In genomic region chr17:47009016-47009415, GRCm38 (mm10) we compare ENCODE assay signal across 8 mouse cellular contexts. TPM values are rescaled to one million over a fixed set of nuclear protein-coding genes. Genes with fewer than 3 reads are reported as not detected.
DNase-seq lines count a peak whose midpoint lies in the region; ATAC-seq lines count a peak whose summit lies in the region.

No protein-coding gene starts in this region.

- H3K4me1 ChIP-seq in neural tube, embryonic 11.5 days (ENCODE audit: control insufficient read depth, insufficient read depth, low read length) = peaks cover 10% of the 10 kb centered on the region
- no peaks in the 10 kb centered on the region for H3K4me1 ChIP-seq in embryonic facial prominence, embryonic 11.5 days (ENCODE audit: control insufficient read depth, insufficient read depth, low read length)
- H3K4me1 ChIP-seq in hindbrain, embryonic 13.5 days (replicated peaks) = peaks cover 40% of the 10 kb centered on the region
- H3K4me1 ChIP-seq in midbrain, embryonic 16.5 days (ENCODE audit: control insufficient read depth, insufficient read depth, low read length) = peaks cover 20% of the 10 kb centered on the region

- no peaks in the 10 kb centered on the region for H3K9me3 ChIP-seq in neural tube, embryonic 11.5 days (ENCODE audit: control insufficient read depth, low read length)
- no peaks in the 10 kb centered on the region for H3K9me3 ChIP-seq in embryonic facial prominence, embryonic 11.5 days (replicated peaks; ENCODE audit: control insufficient read depth, low read length)
- H3K9me3 ChIP-seq in hindbrain, embryonic 13.5 days = no peaks in the 10 kb centered on the region
- no peaks in the 10 kb centered on the region for H3K9me3 ChIP-seq in midbrain, embryonic 16.5 days (replicated peaks; ENCODE audit: control insufficient read depth, low read length, poor library complexity, severe bottlenecking)

- H3K4me2 ChIP-seq in neural tube, embryonic 11.5 days (ENCODE audit: low read depth) = peak overlapping the region; percentile 76
- H3K4me2 ChIP-seq in embryonic facial prominence, embryonic 11.5 days (ENCODE audit: low read depth, low read length) = peak overlapping the region; percentile 64
- peak overlapping the region; percentile 66 for H3K4me2 ChIP-seq in hindbrain, embryonic 13.5 days
- peak overlapping the region; percentile 95 for H3K4me2 ChIP-seq in midbrain, embryonic 16.5 days (ENCODE audit: low read length)

- no peaks in the 10 kb centered on the region for H3K36me3 ChIP-seq in neural tube, embryonic 11.5 days (ENCODE audit: control insufficient read depth, insufficient read depth, low read length)
- H3K36me3 ChIP-seq in embryonic facial prominence, embryonic 11.5 days (replicated peaks; ENCODE audit: control insufficient read depth, insufficient read depth, low read depth, low read length) = no peaks in the 10 kb centered on the region
- peaks cover 12% of the 10 kb centered on the region; the same call in 1 of the 2 replicates for H3K36me3 ChIP-seq in hindbrain, embryonic 13.5 days
- no peaks in the 10 kb centered on the region for H3K36me3 ChIP-seq in midbrain, embryonic 16.5 days (ENCODE audit: control insufficient read depth, insufficient read depth, low read length)

- H3K27ac ChIP-seq in neural tube, embryonic 11.5 days (ENCODE audit: low read depth, low read length) = no peak overlapping the region
- no peak overlapping the region for H3K27ac ChIP-seq in embryonic facial prominence, embryonic 11.5 days (replicated peaks; ENCODE audit: low read depth, low read length)
- H3K27ac ChIP-seq in hindbrain, embryonic 13.5 days = no peak overlapping the region; the same call in 1 of the 2 replicates
- H3K27ac ChIP-seq in midbrain, embryonic 16.5 days (ENCODE audit: low read length) = no peak overlapping the region

- DNase-seq in neural tube, embryonic 11.5 days (ENCODE audit: low spot score) = no peak
- DNase-seq in neural tube, embryonic 10.5 days (ENCODE audit: extremely low spot score, low spot score) = no peak
- no peak for DNase-seq in embryonic facial prominence, embryonic 11.5 days (ENCODE audit: low spot score)
- DNase-seq in urinary bladder, postnatal 14 days (ENCODE audit: low spot score) = no peak
- no peak for DNase-seq in left cerebral cortex, postnatal 25 days (ENCODE audit: low spot score in 2 of 2)
- DNase-seq in gastrocnemius, postnatal 10 days = no peak

- no peak for ATAC-seq in neural tube, embryonic 11.5 days (ENCODE audit: insufficient read depth, low FRiP score, low TSS enrichment)
- no peak for ATAC-seq in embryonic facial prominence, embryonic 11.5 days (replicated peaks; ENCODE audit: insufficient number of reproducible peaks, low FRiP score, low TSS enrichment, low read depth)
- no peak for ATAC-seq in hindbrain, embryonic 13.5 days (ENCODE audit: low FRiP score)
- no peak for ATAC-seq in midbrain, embryonic 16.5 days

- H3K4me3 ChIP-seq in neural tube, embryonic 11.5 days (ENCODE audit: low read depth, low read length) = peak overlapping the region; percentile 87
- H3K4me3 ChIP-seq in embryonic facial prominence, embryonic 11.5 days (ENCODE audit: low read depth, low read length) = peak overlapping the region; percentile 64
- peak overlapping the region; percentile 96 for H3K4me3 ChIP-seq in hindbrain, embryonic 13.5 days
- H3K4me3 ChIP-seq in midbrain, embryonic 16.5 days (ENCODE audit: low read depth, low read length) = peak overlapping the region; percentile 96

- intact Hi-C loops in left cerebral cortex, postnatal 25 days (cut with DNase I) = no loop called here

- WGBS in neural tube, embryonic 11.5 days = 19% methylated on average over 6 of the region's 6 CpGs
- 20% methylated on average over 6 of the region's 6 CpGs for WGBS in embryonic facial prominence, embryonic 11.5 days
- 25% methylated on average over 6 of the region's 6 CpGs for whole genome bisulfite sequencing in hindbrain, embryonic 13.5 days
- 14% methylated on average over 6 of the region's 6 CpGs for WGBS in midbrain, embryonic 16.5 days

- no peaks in the 10 kb centered on the region for H3K27me3 ChIP-seq in neural tube, embryonic 11.5 days (ENCODE audit: control insufficient read depth, insufficient read depth, low read length)
- no peaks in the 10 kb centered on the region for H3K27me3 ChIP-seq in embryonic facial prominence, embryonic 11.5 days (ENCODE audit: control insufficient read depth, insufficient read depth, low read length)
- H3K27me3 ChIP-seq in hindbrain, embryonic 13.5 days = no peaks in the 10 kb centered on the region
- no peaks in the 10 kb centered on the region for H3K27me3 ChIP-seq in midbrain, embryonic 16.5 days (ENCODE audit: control insufficient read depth, insufficient read depth, low read depth, low read length)

- peak overlapping the region; percentile 95 for H3K9ac ChIP-seq in neural tube, embryonic 11.5 days (ENCODE audit: low read length)
- H3K9ac ChIP-seq in embryonic facial prominence, embryonic 11.5 days (replicated peaks; ENCODE audit: low read length) = peak overlapping the region; percentile 69
- peak overlapping the region; percentile 94 for H3K9ac ChIP-seq in hindbrain, embryonic 13.5 days
- peak overlapping the region; percentile 93 for H3K9ac ChIP-seq in midbrain, embryonic 16.5 days (ENCODE audit: low read depth, low read length)

RNA-seq across cellular contexts. Expression of gene Ubr2, which starts 1.3 kb away (rescaled TPM):
- 20.8 and 21.3 TPM in 2 replicates for polyA plus RNA-seq in neural tube, embryonic 11.5 days (2014; fragmentation: Nextera tagmentation; extraction: Ambion mirVana)
- polyA plus RNA-seq in embryonic facial prominence, embryonic 11.5 days (2014; fragmentation: Nextera tagmentation; extraction: Ambion mirVana) = 15.0 and 16.1 TPM in 2 replicates
- 14.8 and 16.2 TPM in 2 replicates for polyA plus RNA-seq in hindbrain, embryonic 13.5 days (2015; fragmentation: Nextera tagmentation; extraction: Ambion mirVana)
- 14.3 and 14.7 TPM in 2 replicates for polyA plus RNA-seq in midbrain, embryonic 16.5 days (2015; fragmentation: Nextera tagmentation; extraction: Ambion mirVana)
- 10 to 100 TPM; 50.6 to 57.0 TPM for total RNA-seq in left cerebral cortex, postnatal 25 days (2021)
- 10 to 100 TPM; 31.3 to 36.7 TPM for total RNA-seq in gastrocnemius, postnatal 10 days (2021)
